Mouse (Mus musculus) thymus, postnatal 25 days (tissue): ENCODE results near the gene Snx14.
"Not testable (repeated sequence)": the region's sequence is repeated elsewhere in the genome, so short reads cannot be mapped to it uniquely, and the experiment has no call there.

Experiments
- DNase-seq: peaks from one replicate; pipeline ENCODE4 v3.0.0; 2022

Gene Snx14

GRCm38 (mm10) chr9:88438555-88439237 is at the start of gene Snx14:
Gene Snx14, minus strand, starts transcription at chr9:88438958.
- peak; percentile 94 for DNase-seq

GRCm38 (mm10) chr9:88484531-88484930 is 45.8 kb upstream of the Snx14 start:
- DNase-seq = no peak

- DNase-seq = peak; percentile 87
Observed at GRCm38 (mm10) chr9:88482829-88483396, 44.2 kb upstream of the Snx14 start.

DNA sequence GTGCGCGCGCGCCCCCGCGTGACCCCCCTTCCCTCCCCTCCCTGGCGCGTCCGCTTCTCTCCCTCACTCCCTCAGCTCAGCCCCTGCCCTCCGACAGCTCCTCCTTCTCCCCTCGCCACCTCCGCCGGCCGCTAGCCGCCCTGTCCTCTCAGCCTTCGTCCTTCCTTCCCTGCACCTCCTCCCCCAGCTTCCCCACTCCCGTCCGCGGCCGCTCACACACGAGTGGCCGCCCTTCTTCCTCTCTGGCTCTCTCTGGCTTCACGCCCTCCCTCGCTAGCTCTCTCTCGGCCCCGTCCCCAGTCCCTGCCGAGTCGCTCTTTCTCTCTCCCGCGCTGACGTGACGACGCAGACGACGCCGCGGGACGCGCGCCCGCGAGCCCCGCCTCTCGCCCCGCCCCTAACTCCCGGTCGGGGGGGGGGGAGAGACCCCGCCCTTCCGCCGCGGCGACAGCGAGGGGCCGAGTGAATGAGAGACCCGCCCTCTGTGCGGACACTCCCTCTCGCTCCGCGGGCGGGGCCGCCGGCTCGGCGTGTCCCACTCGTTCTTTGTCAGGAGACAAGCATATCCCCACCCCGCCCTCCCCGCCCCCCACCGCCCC is 43.6 kb upstream of the Snx14 start, which contains the start of gene Syncrip:
Syncrip (minus strand) TSS at position 345 of the 599 bp plus-strand sequence.
- DNase-seq = peak; percentile 92

DNA sequence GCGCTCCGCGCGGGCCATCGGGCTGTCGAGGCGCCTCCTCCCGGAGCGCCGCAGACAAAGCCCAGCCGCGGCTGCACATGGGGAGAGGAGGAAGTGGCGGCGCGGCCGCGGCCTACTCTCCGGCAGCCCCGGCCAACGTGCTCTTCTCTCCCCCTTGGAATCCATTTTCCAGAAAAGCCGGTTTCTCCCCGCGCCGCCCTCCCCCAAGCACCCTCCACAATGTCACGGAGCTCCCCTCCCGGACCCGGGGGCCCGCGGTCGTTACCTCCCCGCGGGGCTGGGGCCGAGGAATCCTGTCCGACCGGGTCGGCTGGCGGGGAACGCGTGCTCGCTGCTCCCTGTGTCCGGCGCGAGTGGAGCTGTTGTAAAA is 43.0 kb upstream of the Snx14 start:
- peak; percentile 57 for DNase-seq

DNA sequence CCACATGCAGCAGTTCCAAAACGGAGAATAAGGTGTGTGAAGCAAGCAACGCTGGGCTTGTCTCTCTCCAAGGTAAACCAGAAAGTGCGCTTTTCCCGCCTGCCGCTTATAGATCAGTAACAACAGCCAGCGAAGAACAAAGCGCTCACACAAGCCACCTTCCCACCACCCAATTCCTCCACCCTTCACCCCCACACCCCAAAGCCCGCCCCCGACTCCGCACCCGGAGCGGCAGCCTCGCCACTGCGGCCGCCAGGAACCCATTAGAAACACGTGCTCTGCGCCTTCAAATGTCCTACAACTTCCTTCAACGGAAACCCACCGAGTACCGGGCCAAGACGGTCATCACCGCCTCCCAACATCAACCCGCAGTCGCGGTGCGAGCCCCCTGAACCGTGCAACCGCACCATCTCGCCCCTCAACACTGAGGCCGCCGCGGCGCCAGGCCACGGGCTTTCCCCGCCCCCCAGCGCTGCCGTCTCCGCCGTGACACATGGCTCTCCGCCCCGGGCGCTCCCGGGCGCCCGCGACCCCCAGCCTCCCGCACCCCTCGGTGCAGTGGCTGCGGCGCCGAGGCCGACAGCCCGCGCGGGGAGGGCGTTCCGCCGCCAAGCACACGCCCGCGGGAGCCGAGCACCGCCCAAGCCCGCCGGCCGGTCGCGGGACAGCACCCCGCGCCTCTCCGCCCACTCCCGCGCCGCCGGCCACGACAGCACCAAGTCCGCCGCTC is 42.5 kb upstream of the Snx14 start:
- peak; percentile 72 for DNase-seq

GRCm38 (mm10) chr9:88480120-88480519 is 41.4 kb upstream of the Snx14 start:
- DNase-seq = no peak

DNA sequence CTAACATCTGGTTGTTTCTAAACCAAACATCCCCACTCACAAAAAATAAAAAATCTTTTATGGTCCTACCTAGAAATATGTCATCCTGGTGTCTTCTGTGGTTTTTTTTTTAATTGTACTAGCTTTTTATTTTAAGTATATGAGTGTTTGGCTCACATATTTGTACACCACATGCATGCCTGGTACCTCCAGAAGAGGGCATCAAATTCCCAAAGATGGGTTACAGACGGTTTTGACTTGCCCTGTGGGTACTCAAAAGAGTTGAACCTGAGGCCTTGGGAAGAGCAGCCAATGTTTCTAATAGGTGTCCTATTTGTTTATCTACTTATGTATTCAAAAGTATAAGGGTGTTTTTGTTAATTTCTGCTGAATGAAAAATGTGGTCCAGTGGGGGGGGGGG is 37.4 kb upstream of the Snx14 start:
- DNase-seq = peak; percentile 19

- DNase-seq = not testable (repeated sequence)
Observed at GRCm38 (mm10) chr9:88461017-88461416, 22.3 kb upstream of the Snx14 start.

DNA sequence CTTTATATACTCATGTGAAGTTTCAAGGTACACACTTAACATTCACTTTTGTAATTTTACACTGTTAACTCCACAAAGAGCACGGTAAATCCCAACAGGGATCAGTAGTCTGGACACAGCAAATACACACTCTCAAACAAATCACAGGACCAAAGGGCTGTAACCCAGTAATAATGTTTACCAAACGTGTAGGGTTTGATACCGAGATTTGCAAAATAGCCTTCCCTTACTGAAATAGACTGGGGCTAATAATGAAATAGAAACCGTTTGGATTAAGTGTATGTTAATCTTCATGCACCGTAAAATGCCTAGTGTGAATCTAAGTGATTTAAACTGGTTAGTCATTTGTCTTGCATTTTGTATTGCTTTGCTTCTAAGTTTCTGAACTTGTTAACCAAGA is 1.2 kb upstream of the Snx14 start:
- DNase-seq = no peak

- no peak for DNase-seq
Observed at GRCm38 (mm10) chr9:88439238-88439600, 461 bp upstream of the Snx14 start.

DNA sequence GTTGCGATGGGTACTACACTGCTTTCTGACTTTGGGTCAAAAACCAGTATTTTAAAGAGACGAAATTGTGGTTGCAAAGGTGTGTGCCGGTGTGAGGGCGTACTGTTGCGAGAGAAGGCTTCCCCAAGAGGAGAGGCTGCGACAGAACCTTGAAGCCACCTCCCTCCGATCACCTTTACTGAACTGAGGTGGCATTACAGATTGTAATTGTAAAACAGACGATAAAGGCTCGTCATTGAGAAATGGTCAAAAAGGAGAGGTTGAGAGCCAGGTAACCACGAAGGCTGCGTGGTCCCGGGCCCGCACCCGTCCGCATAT is 562 bp downstream of the Snx14 start:
- DNase-seq = no peak

GRCm38 (mm10) chr9:88437342-88438236 is 1.2 kb downstream of the Snx14 start:
- DNase-seq = no peak

- no peak for DNase-seq
Observed at GRCm38 (mm10) chr9:88424356-88424755, 14.4 kb downstream of the Snx14 start.

DNA sequence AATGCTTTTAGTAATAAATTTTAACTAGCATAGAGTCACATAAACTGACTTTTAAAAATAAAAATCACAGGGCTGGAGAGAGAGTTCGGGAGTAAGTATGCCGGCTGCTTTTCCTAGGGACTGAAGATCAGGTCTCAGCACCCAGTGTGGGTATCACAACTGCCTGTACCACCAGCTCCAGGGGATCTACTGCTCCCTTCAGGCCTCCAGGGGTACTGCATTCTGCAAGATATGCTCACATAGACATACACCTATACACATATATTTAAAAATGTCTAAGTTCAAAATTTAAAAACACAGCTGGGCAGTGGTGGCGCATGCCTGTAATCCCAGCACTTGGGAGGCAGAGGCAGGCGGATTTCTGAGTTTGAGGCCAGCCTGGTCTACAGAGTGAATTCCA is 16.3 kb downstream of the Snx14 start:
- no peak for DNase-seq

GRCm38 (mm10) chr9:88416752-88417151 is 22.0 kb downstream of the Snx14 start:
- no peak for DNase-seq

DNA sequence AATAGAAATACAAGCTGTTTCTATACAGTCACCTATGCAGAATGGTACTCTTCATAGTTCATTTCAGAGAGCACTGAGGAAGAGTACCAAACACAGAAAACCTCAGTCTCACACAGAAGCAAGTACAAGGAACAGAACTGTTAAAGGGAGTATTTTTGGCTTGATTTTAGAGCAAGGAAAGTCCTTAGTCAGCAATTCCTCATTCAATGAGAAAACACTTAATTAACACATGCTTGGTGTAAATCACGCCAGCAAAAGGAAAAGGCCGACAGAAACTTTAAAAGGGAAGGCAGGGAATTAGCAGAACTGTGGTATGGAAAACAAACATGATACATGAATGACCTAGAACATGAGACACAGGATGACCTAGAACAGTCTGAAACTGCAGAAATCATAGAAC is 28.8 kb downstream of the Snx14 start:
- DNase-seq = no peak

GRCm38 (mm10) chr9:88404515-88404914 is 34.2 kb downstream of the Snx14 start:
- no peak for DNase-seq

GRCm38 (mm10) chr9:88404088-88404487 is 34.7 kb downstream of the Snx14 start:
- peak; percentile 18 for DNase-seq

GRCm38 (mm10) chr9:88398461-88398860 is 40.3 kb downstream of the Snx14 start:
- no peak for DNase-seq

DNA sequence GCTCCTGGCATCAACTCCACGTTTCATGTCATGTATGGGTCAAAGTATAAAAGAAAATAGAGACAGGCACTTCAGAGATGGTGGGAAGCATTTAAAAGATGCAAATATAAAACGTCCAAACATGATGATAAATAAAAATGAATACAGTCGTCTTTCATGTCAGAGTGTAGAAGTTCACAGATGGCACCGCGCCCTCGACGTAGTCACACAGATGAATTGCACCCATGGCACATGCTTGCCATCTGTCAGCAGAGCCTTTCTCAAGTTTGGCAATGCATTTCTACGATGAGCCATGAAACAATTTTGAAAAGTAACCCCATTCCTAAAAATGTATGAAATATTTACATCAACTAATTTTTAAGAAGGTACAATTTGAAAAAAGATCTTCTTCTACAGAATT is 43.9 kb downstream of the Snx14 start:
- no peak for DNase-seq

GRCm38 (mm10) chr9:88388826-88389225 is 49.9 kb downstream of the Snx14 start:
- no peak for DNase-seq

DNA sequence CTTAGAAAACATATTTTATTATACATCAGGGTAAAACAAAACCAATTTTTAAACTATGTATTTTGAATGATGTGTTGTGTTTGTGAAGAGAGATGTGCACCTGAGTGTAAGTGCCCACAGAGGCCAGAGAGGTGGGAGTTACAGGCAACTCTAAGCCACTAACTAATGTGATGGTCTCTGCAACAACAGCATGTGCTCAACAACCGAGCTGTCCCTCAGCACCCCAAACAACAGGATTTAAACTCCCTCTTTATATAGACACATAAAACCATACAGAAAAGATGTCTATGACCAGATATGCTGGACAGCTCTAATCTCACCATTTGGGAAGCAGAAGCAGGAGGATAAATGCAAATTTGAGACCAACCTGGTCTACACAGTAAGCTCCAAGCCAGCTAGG is 58.2 kb downstream of the Snx14 start:
- DNase-seq = no peak
